23 mouse cellular contexts compared by ENCODE assay signal in genomic region chr2:75089186-75089585, GRCm38 (mm10).
DNase-seq lines count a peak whose midpoint lies in the region; ATAC-seq lines count a peak whose summit lies in the region.
"Had no signal": no experiment of that assay in that cellular context is flagged by ENCODE, and none has a peak within 500 bp of the region (broad histone marks: within the 10 kb centered on the region; RNA-seq: fewer than 3 reads in every experiment).

No protein-coding gene starts in this region.

- H3K36me3 ChIP-seq in hindbrain, embryonic 11.5 days (ENCODE audit: control insufficient read depth, insufficient read depth, low read length) = no peaks in the 10 kb centered on the region
- no peaks in the 10 kb centered on the region for H3K36me3 ChIP-seq in hindbrain, embryonic 13.5 days
- H3K36me3 ChIP-seq in neural tube, embryonic 11.5 days (ENCODE audit: control insufficient read depth, insufficient read depth, low read length) = no peaks in the 10 kb centered on the region
- H3K36me3 ChIP-seq in neural tube, embryonic 15.5 days = no peaks in the 10 kb centered on the region
- no peaks in the 10 kb centered on the region for H3K36me3 ChIP-seq in embryonic facial prominence, embryonic 14.5 days (ENCODE audit: control insufficient read depth, insufficient read depth, low read length)
- H3K36me3 ChIP-seq in liver, embryonic 15.5 days (replicated peaks) = no peaks in the 10 kb centered on the region
- H3K36me3 ChIP-seq in midbrain, embryonic 11.5 days (ENCODE audit: control insufficient read depth, insufficient read depth, low read length) = no peaks in the 10 kb centered on the region
- H3K36me3 ChIP-seq: embryonic facial prominence, embryonic 13.5 days; G1E; heart, embryonic 10.5 days; limb, embryonic 12.5 days; lung, embryonic 15.5 days; midbrain, embryonic 15.5 days had no signal

- WGBS in hindbrain, embryonic 11.5 days = 63% methylated on average over 8 of the region's 8 CpGs
- WGBS in hindbrain, embryonic 13.5 days = 62% methylated on average over 8 of the region's 8 CpGs
- 30% methylated on average over 8 of the region's 8 CpGs for WGBS in neural tube, embryonic 11.5 days
- 29% methylated on average over 8 of the region's 8 CpGs for WGBS in neural tube, embryonic 15.5 days
- 52% methylated on average over 8 of the region's 8 CpGs for WGBS in embryonic facial prominence, embryonic 14.5 days
- 34% methylated on average over 8 of the region's 8 CpGs for WGBS in liver, embryonic 15.5 days (ENCODE audit: insufficient replicate concordance)
- WGBS in midbrain, embryonic 11.5 days = 81% methylated on average over 8 of the region's 8 CpGs

- no peak overlapping the region for H3K4me3 ChIP-seq in hindbrain, embryonic 11.5 days (ENCODE audit: low read depth, low read length)
- no peak overlapping the region for H3K4me3 ChIP-seq in hindbrain, embryonic 13.5 days
- no peak overlapping the region for H3K4me3 ChIP-seq in neural tube, embryonic 11.5 days (ENCODE audit: low read depth, low read length)
- no peak overlapping the region for H3K4me3 ChIP-seq in neural tube, embryonic 15.5 days (replicated peaks)
- no peak overlapping the region for H3K4me3 ChIP-seq in embryonic facial prominence, embryonic 14.5 days (ENCODE audit: low read depth, low read length)
- H3K4me3 ChIP-seq in liver, embryonic 15.5 days (replicated peaks) = no peak overlapping the region
- H3K4me3 ChIP-seq in midbrain, embryonic 11.5 days (ENCODE audit: low read depth, low read length) = no peak overlapping the region
- H3K4me3 ChIP-seq: embryonic facial prominence, embryonic 13.5 days; heart, embryonic 10.5 days; layer of hippocampus, adult 2 months; left cerebral cortex, adult 2 months; limb, embryonic 12.5 days; lung, embryonic 15.5 days; midbrain, embryonic 15.5 days had no signal

- no peaks in the 10 kb centered on the region for H3K9me3 ChIP-seq in hindbrain, embryonic 11.5 days (ENCODE audit: control insufficient read depth, low read length)
- no peaks in the 10 kb centered on the region for H3K9me3 ChIP-seq in hindbrain, embryonic 13.5 days
- H3K9me3 ChIP-seq in neural tube, embryonic 11.5 days (ENCODE audit: control insufficient read depth, low read length) = no peaks in the 10 kb centered on the region
- H3K9me3 ChIP-seq in neural tube, embryonic 15.5 days (replicated peaks) = no peaks in the 10 kb centered on the region
- no peaks in the 10 kb centered on the region for H3K9me3 ChIP-seq in embryonic facial prominence, embryonic 14.5 days (ENCODE audit: control insufficient read depth, low read length)
- H3K9me3 ChIP-seq in liver, embryonic 15.5 days (replicated peaks) = no peaks in the 10 kb centered on the region
- no peaks in the 10 kb centered on the region for H3K9me3 ChIP-seq in midbrain, embryonic 11.5 days (ENCODE audit: control insufficient read depth, low read length)
- H3K9me3 ChIP-seq: embryonic facial prominence, embryonic 13.5 days; G1E; heart, embryonic 10.5 days; limb, embryonic 12.5 days; lung, embryonic 15.5 days; midbrain, embryonic 15.5 days had no signal

- no peaks in the 10 kb centered on the region for H3K4me1 ChIP-seq in hindbrain, embryonic 11.5 days (replicated peaks; ENCODE audit: control insufficient read depth, insufficient read depth, low read length)
- peaks cover 21% of the 10 kb centered on the region for H3K4me1 ChIP-seq in hindbrain, embryonic 13.5 days (replicated peaks)
- peaks cover 16% of the 10 kb centered on the region for H3K4me1 ChIP-seq in neural tube, embryonic 11.5 days (ENCODE audit: control insufficient read depth, insufficient read depth, low read length)
- peaks cover 18% of the 10 kb centered on the region for H3K4me1 ChIP-seq in neural tube, embryonic 15.5 days
- H3K4me1 ChIP-seq in embryonic facial prominence, embryonic 14.5 days (ENCODE audit: control insufficient read depth, insufficient read depth, low read length) = peaks cover 5% of the 10 kb centered on the region; the same call in 1 of the 2 replicates
- H3K4me1 ChIP-seq in liver, embryonic 15.5 days (replicated peaks) = no peaks in the 10 kb centered on the region
- no peaks in the 10 kb centered on the region for H3K4me1 ChIP-seq in midbrain, embryonic 11.5 days (ENCODE audit: control insufficient read depth, insufficient read depth, low read length)

- H3K27me3 ChIP-seq in hindbrain, embryonic 11.5 days (ENCODE audit: control insufficient read depth, insufficient read depth, low read length) = no peaks in the 10 kb centered on the region
- H3K27me3 ChIP-seq in hindbrain, embryonic 13.5 days = no peaks in the 10 kb centered on the region
- no peaks in the 10 kb centered on the region for H3K27me3 ChIP-seq in neural tube, embryonic 11.5 days (ENCODE audit: control insufficient read depth, insufficient read depth, low read length)
- no peaks in the 10 kb centered on the region for H3K27me3 ChIP-seq in neural tube, embryonic 15.5 days (replicated peaks)
- no peaks in the 10 kb centered on the region for H3K27me3 ChIP-seq in embryonic facial prominence, embryonic 14.5 days (replicated peaks; ENCODE audit: control insufficient read depth, insufficient read depth, low read length)
- no peaks in the 10 kb centered on the region for H3K27me3 ChIP-seq in liver, embryonic 15.5 days
- no peaks in the 10 kb centered on the region for H3K27me3 ChIP-seq in midbrain, embryonic 11.5 days (ENCODE audit: control insufficient read depth, insufficient read depth, low read length)
- H3K27me3 ChIP-seq: embryonic facial prominence, embryonic 13.5 days; midbrain, embryonic 15.5 days had no signal

- no peak overlapping the region for H3K4me2 ChIP-seq in hindbrain, embryonic 11.5 days (replicated peaks; ENCODE audit: low read depth, low read length)
- H3K4me2 ChIP-seq in hindbrain, embryonic 13.5 days = no peak overlapping the region
- H3K4me2 ChIP-seq in neural tube, embryonic 11.5 days (ENCODE audit: low read depth) = no peak overlapping the region
- H3K4me2 ChIP-seq in neural tube, embryonic 15.5 days = no peak overlapping the region
- H3K4me2 ChIP-seq in embryonic facial prominence, embryonic 14.5 days (ENCODE audit: low read depth, low read length) = no peak overlapping the region
- peak overlapping the region; percentile 21 for H3K4me2 ChIP-seq in liver, embryonic 15.5 days
- no peak overlapping the region for H3K4me2 ChIP-seq in midbrain, embryonic 11.5 days
- H3K4me2 ChIP-seq: embryonic facial prominence, embryonic 13.5 days; hindbrain, embryonic 14.5 days; limb, embryonic 12.5 days; lung, embryonic 15.5 days; midbrain, embryonic 15.5 days had no signal

- H3K9ac ChIP-seq in hindbrain, embryonic 11.5 days (ENCODE audit: low read depth, low read length) = no peak overlapping the region
- no peak overlapping the region for H3K9ac ChIP-seq in hindbrain, embryonic 13.5 days
- no peak overlapping the region for H3K9ac ChIP-seq in neural tube, embryonic 11.5 days (ENCODE audit: low read length)
- H3K9ac ChIP-seq in neural tube, embryonic 15.5 days (replicated peaks) = no peak overlapping the region
- H3K9ac ChIP-seq in embryonic facial prominence, embryonic 14.5 days (ENCODE audit: low read depth, low read length) = no peak overlapping the region
- H3K9ac ChIP-seq in liver, embryonic 15.5 days = no peak overlapping the region
- no peak overlapping the region for H3K9ac ChIP-seq in midbrain, embryonic 11.5 days (ENCODE audit: low read length)
- H3K9ac ChIP-seq: embryonic facial prominence, embryonic 13.5 days; hindbrain, embryonic 14.5 days; limb, embryonic 12.5 days; lung, embryonic 15.5 days; midbrain, embryonic 15.5 days had no signal

- DNase-seq in hindbrain, embryonic 11.5 days (ENCODE audit: low spot score) = peak; percentile 32
- peak; percentile 53 for DNase-seq in neural tube, embryonic 11.5 days (ENCODE audit: low spot score)
- DNase-seq in embryonic facial prominence, embryonic 14.5 days (ENCODE audit: low spot score) = no peak
- no peak for DNase-seq in midbrain, embryonic 11.5 days (ENCODE audit: low spot score, missing footprints)
- DNase-seq in adrenal gland, adult 8-10 months = no peak
- DNase-seq: cerebellum, adult 9-11 months; gastrocnemius, postnatal 36 days; heart, postnatal 10 days; kidney, adult 8-10 months; thymus, adult 2 months had no signal

- H3K27ac ChIP-seq in hindbrain, embryonic 11.5 days (ENCODE audit: low read depth, low read length) = no peak overlapping the region
- H3K27ac ChIP-seq in hindbrain, embryonic 13.5 days = no peak overlapping the region
- H3K27ac ChIP-seq in neural tube, embryonic 11.5 days (ENCODE audit: low read depth, low read length) = 0 out of 2 replicates have a peak overlapping the region, but pooled peaks have one; percentile 17
- no peak overlapping the region for H3K27ac ChIP-seq in neural tube, embryonic 15.5 days (replicated peaks)
- no peak overlapping the region for H3K27ac ChIP-seq in embryonic facial prominence, embryonic 14.5 days (replicated peaks; ENCODE audit: low read depth, low read length)
- H3K27ac ChIP-seq in liver, embryonic 15.5 days (replicated peaks) = no peak overlapping the region
- no peak overlapping the region for H3K27ac ChIP-seq in midbrain, embryonic 11.5 days (ENCODE audit: low read depth, low read length)
- H3K27ac ChIP-seq: embryonic facial prominence, embryonic 13.5 days; heart, embryonic 10.5 days; layer of hippocampus, adult 2 months; left cerebral cortex, adult 2 months; limb, embryonic 12.5 days; lung, embryonic 15.5 days; midbrain, embryonic 15.5 days had no signal

- no peak for ATAC-seq in hindbrain, embryonic 11.5 days (ENCODE audit: low FRiP score)
- ATAC-seq in hindbrain, embryonic 13.5 days (ENCODE audit: low FRiP score) = no peak
- no peak for ATAC-seq in neural tube, embryonic 11.5 days (ENCODE audit: insufficient read depth, low FRiP score, low TSS enrichment)
- ATAC-seq in neural tube, embryonic 15.5 days (ENCODE audit: low FRiP score) = no peak
- ATAC-seq in embryonic facial prominence, embryonic 14.5 days (ENCODE audit: low read depth) = peak; percentile 62; the same call in 1 of the 2 replicates
- ATAC-seq in liver, embryonic 15.5 days (ENCODE audit: insufficient read depth) = no peak
- ATAC-seq in midbrain, embryonic 11.5 days (ENCODE audit: low FRiP score) = no peak
- ATAC-seq: CD4-positive, CD25-positive, alpha-beta regulatory T cell, adult 4 months; midbrain, embryonic 15.5 days had no signal

Comparison
In these comparisons a context has a peak if more than half of its experiments do, and no peak if none do; other contexts are left out.
1. DNase-seq: peak in hindbrain, embryonic 11.5 days (single experiment) and neural tube, embryonic 11.5 days (single experiment); none in embryonic facial prominence, embryonic 14.5 days (single experiment), midbrain, embryonic 11.5 days (single experiment) and adrenal gland, adult 8-10 months (single experiment).